8 mouse cellular contexts compared by ENCODE assay signal in the genomic region with DNA sequence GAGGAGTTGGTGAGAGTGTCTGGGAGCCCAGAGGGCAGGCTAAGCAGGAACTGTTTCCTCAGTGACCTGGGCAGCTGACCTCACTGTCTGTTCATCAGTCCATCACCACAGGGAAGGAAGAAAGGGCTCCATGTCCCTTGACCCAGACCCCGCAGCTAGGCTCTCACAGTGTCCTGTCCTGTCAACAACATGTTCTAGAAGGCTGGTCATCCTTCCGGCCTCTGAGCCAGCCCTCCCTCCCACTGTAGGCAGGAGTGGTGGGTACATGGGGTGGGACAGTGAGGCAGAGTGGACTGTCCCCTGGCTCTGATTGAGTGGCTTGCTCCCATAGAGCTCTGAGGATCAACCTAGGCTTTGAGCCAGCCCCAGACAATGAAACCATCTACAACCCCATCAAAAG.
DNase-seq lines count a peak whose midpoint lies in the region; ATAC-seq and TF ChIP-seq lines count a peak whose summit lies in the region.

No protein-coding gene starts in this region.

- no peak overlapping the region for H3K4me2 ChIP-seq in kidney, postnatal 0 days (ENCODE audit: low read length)
- H3K4me2 ChIP-seq in forebrain, embryonic 15.5 days (replicated peaks), result no peak overlapping the region
- H3K4me2 ChIP-seq in liver, embryonic 13.5 days, result no peak overlapping the region
- no peak overlapping the region for H3K4me2 ChIP-seq in neural tube, embryonic 13.5 days

- no peak for DNase-seq in kidney, postnatal 0 days (ENCODE audit: low spot score)
- DNase-seq in kidney, adult 8-10 months, result no peak
- DNase-seq in liver, embryonic 13.5 days, result no peak
- no peak for DNase-seq in adrenal gland, postnatal 10 days
- DNase-seq in MN1 (ENCODE audit: low spot score), result no peak
- no peak for DNase-seq in cerebellum, adult 11 months

- peaks cover 43% of the 10 kb centered on the region for H3K4me1 ChIP-seq in kidney, postnatal 0 days (replicated peaks; ENCODE audit: insufficient read depth, low read length)
- H3K4me1 ChIP-seq in forebrain, embryonic 15.5 days, result peaks cover 57% of the 10 kb centered on the region
- H3K4me1 ChIP-seq in liver, embryonic 13.5 days (replicated peaks), result peaks cover 91% of the 10 kb centered on the region
- peaks cover 97% of the 10 kb centered on the region for H3K4me1 ChIP-seq in neural tube, embryonic 13.5 days (replicated peaks)

- H3K36me3 ChIP-seq in kidney, postnatal 0 days (ENCODE audit: insufficient read depth, low read length), result no peaks in the 10 kb centered on the region
- no peaks in the 10 kb centered on the region for H3K36me3 ChIP-seq in forebrain, embryonic 15.5 days
- no peaks in the 10 kb centered on the region for H3K36me3 ChIP-seq in liver, embryonic 13.5 days
- no peaks in the 10 kb centered on the region for H3K36me3 ChIP-seq in neural tube, embryonic 13.5 days

- no peaks in the 10 kb centered on the region for H3K9me3 ChIP-seq in kidney, postnatal 0 days (replicated peaks; ENCODE audit: low read length)
- H3K9me3 ChIP-seq in forebrain, embryonic 15.5 days, result no peaks in the 10 kb centered on the region
- no peaks in the 10 kb centered on the region for H3K9me3 ChIP-seq in liver, embryonic 13.5 days (replicated peaks)
- H3K9me3 ChIP-seq in neural tube, embryonic 13.5 days, result no peaks in the 10 kb centered on the region

- TF ChIP-seq CTCF in kidney, postnatal 0 days (IDR thresholded peaks at IDR 0.05; ENCODE audit: low read depth), result no peak

- H3K27me3 ChIP-seq in kidney, postnatal 0 days (ENCODE audit: insufficient read depth, low read length), result no peaks in the 10 kb centered on the region
- no peaks in the 10 kb centered on the region for H3K27me3 ChIP-seq in forebrain, embryonic 15.5 days
- H3K27me3 ChIP-seq in liver, embryonic 13.5 days, result no peaks in the 10 kb centered on the region
- no peaks in the 10 kb centered on the region for H3K27me3 ChIP-seq in neural tube, embryonic 13.5 days

- peak overlapping the region; percentile 68; the same call in 1 of the 2 replicates for H3K27ac ChIP-seq in kidney, postnatal 0 days
- H3K27ac ChIP-seq in forebrain, embryonic 15.5 days (replicated peaks), result peak overlapping the region; percentile 64
- peak overlapping the region; percentile 95 for H3K27ac ChIP-seq in liver, embryonic 13.5 days
- H3K27ac ChIP-seq in neural tube, embryonic 13.5 days (replicated peaks), result peak overlapping the region; percentile 87

- no peak overlapping the region for H3K4me3 ChIP-seq in kidney, postnatal 0 days (replicated peaks; ENCODE audit: low read depth, low read length)
- no peak overlapping the region for H3K4me3 ChIP-seq in forebrain, embryonic 15.5 days
- H3K4me3 ChIP-seq in liver, embryonic 13.5 days (replicated peaks), result no peak overlapping the region
- H3K4me3 ChIP-seq in neural tube, embryonic 13.5 days, result no peak overlapping the region

- WGBS in kidney, postnatal 0 days, result 29% methylated on average over 2 of the region's 2 CpGs
- 68% methylated on average over 2 of the region's 2 CpGs for WGBS in forebrain, embryonic 15.5 days
- 69% methylated on average over 2 of the region's 2 CpGs for WGBS in liver, embryonic 13.5 days (ENCODE audit: insufficient replicate concordance)
- WGBS in neural tube, embryonic 13.5 days, result 67% methylated on average over 2 of the region's 2 CpGs

- ATAC-seq in kidney, postnatal 0 days (replicated peaks; ENCODE audit: low FRiP score, low read depth), result no peak
- peak; percentile 10 for ATAC-seq in forebrain, embryonic 15.5 days (replicated peaks)
- no peak for ATAC-seq in liver, embryonic 13.5 days (ENCODE audit: low read depth)
- ATAC-seq in neural tube, embryonic 13.5 days (ENCODE audit: low read depth), result no peak

- no peak overlapping the region for H3K9ac ChIP-seq in kidney, postnatal 0 days (ENCODE audit: low read depth, low read length)
- H3K9ac ChIP-seq in forebrain, embryonic 15.5 days (replicated peaks), result no peak overlapping the region
- no peak overlapping the region; the same call in 1 of the 2 replicates for H3K9ac ChIP-seq in liver, embryonic 13.5 days
- 0 out of 2 replicates have a peak overlapping the region, but pooled peaks have one; percentile 31 for H3K9ac ChIP-seq in neural tube, embryonic 13.5 days
